ENCODE assay signal across 13 mouse cellular contexts in the genomic region with DNA sequence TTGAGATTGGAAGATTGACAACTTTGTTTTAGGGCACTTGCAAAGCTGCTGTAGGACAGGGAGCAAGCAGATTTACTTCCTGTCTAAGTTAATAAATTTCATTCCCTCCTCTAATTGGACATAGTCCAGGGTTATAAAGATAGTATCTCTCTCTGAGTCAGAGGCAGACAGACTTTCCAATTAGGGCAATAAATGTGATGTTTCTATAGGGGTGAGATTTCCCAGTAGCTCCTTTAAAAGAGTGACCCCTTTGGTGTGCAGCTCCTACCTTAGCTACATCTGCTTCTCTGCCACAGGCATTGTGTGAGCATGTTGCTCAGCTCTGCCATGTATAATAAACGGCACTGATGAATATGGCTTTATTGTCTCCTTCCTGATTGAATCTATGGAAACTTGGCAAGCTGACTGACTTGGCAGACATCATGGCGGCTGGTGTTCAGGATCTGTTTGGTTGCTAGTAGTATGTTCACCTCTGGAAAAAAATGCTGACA.
DNase-seq lines count a peak whose midpoint lies in the region; ATAC-seq lines count a peak whose summit lies in the region.
"Had no signal": no experiment of that assay in that cellular context is flagged by ENCODE, and none has a peak within 500 bp of the region (broad histone marks: within the 10 kb centered on the region; RNA-seq: fewer than 3 reads in every experiment).

No protein-coding gene starts in this region.

- H3K36me3 ChIP-seq in kidney, embryonic 14.5 days (ENCODE audit: control insufficient read depth, insufficient read depth, low read length) = no peaks in the 10 kb centered on the region
- no peaks in the 10 kb centered on the region for H3K36me3 ChIP-seq in neural tube, embryonic 14.5 days (ENCODE audit: control insufficient read depth, insufficient read depth, low read length)
- no peaks in the 10 kb centered on the region for H3K36me3 ChIP-seq in stomach, embryonic 16.5 days (ENCODE audit: control insufficient read depth, insufficient read depth, low read length)
- H3K36me3 ChIP-seq: embryonic facial prominence, embryonic 12.5 days; neural tube, embryonic 13.5 days had no signal

- no peak overlapping the region for H3K4me3 ChIP-seq in kidney, embryonic 14.5 days (ENCODE audit: low read length)
- H3K4me3 ChIP-seq in neural tube, embryonic 14.5 days (ENCODE audit: low read depth, low read length) = no peak overlapping the region
- no peak overlapping the region for H3K4me3 ChIP-seq in stomach, embryonic 16.5 days (replicated peaks; ENCODE audit: low read length)
- H3K4me3 ChIP-seq: embryonic facial prominence, embryonic 12.5 days; neural tube, embryonic 13.5 days had no signal

- no peak for DNase-seq in kidney, postnatal 14 days
- DNase-seq in neural tube, embryonic 10.5 days (ENCODE audit: extremely low spot score, low spot score) = no peak
- DNase-seq in fibroblast of lung, adult 2 months (ENCODE audit: low read depth) = peak; percentile 14
- no peak for DNase-seq in layer of hippocampus, postnatal 25 days (ENCODE audit: extremely low spot score in 1 of 2, low spot score in 1 of 2)
- DNase-seq: cerebellum, adult 9-11 months; liver, postnatal 0 days; thymus, postnatal 4 days had no signal

- no peak overlapping the region for H3K4me2 ChIP-seq in kidney, embryonic 14.5 days (replicated peaks; ENCODE audit: low read depth, low read length)
- H3K4me2 ChIP-seq in neural tube, embryonic 14.5 days (ENCODE audit: low read depth, low read length) = no peak overlapping the region
- H3K4me2 ChIP-seq in stomach, embryonic 16.5 days (ENCODE audit: low read depth, low read length) = no peak overlapping the region
- H3K4me2 ChIP-seq: embryonic facial prominence, embryonic 12.5 days; neural tube, embryonic 13.5 days had no signal

- H3K9me3 ChIP-seq in kidney, embryonic 14.5 days (ENCODE audit: control insufficient read depth, low read length) = no peaks in the 10 kb centered on the region
- no peaks in the 10 kb centered on the region for H3K9me3 ChIP-seq in neural tube, embryonic 14.5 days (ENCODE audit: control insufficient read depth, low read length)
- no peaks in the 10 kb centered on the region for H3K9me3 ChIP-seq in stomach, embryonic 16.5 days (replicated peaks; ENCODE audit: control insufficient read depth, low read length)
- H3K9me3 ChIP-seq: embryonic facial prominence, embryonic 12.5 days; neural tube, embryonic 13.5 days had no signal

- ATAC-seq in kidney, embryonic 14.5 days (ENCODE audit: low FRiP score, low TSS enrichment) = 0 out of 2 replicates have a peak, but pooled peaks have one; percentile 39
- ATAC-seq in neural tube, embryonic 14.5 days (ENCODE audit: low read depth) = peak; percentile 46; the same call in 1 of the 2 replicates
- ATAC-seq in stomach, embryonic 16.5 days (ENCODE audit: insufficient read depth, low FRiP score) = peak; percentile 53; the same call in 1 of the 2 replicates
- ATAC-seq: liver, postnatal 0 days had no signal

- WGBS in kidney, embryonic 14.5 days = 43% methylated on average over 2 of the region's 2 CpGs
- 61% methylated on average over 2 of the region's 2 CpGs for WGBS in neural tube, embryonic 14.5 days
- WGBS in stomach, embryonic 16.5 days = 54% methylated on average over 2 of the region's 2 CpGs

- no peak overlapping the region for H3K9ac ChIP-seq in kidney, embryonic 14.5 days (ENCODE audit: low read depth, low read length)
- H3K9ac ChIP-seq in neural tube, embryonic 14.5 days (replicated peaks; ENCODE audit: low read depth, low read length) = no peak overlapping the region
- H3K9ac ChIP-seq in stomach, embryonic 16.5 days (ENCODE audit: low read length) = no peak overlapping the region
- H3K9ac ChIP-seq: embryonic facial prominence, embryonic 12.5 days; liver, postnatal 0 days; neural tube, embryonic 13.5 days had no signal

- no peaks in the 10 kb centered on the region for H3K4me1 ChIP-seq in kidney, embryonic 14.5 days (ENCODE audit: control insufficient read depth, insufficient read depth, low read length)
- H3K4me1 ChIP-seq in neural tube, embryonic 14.5 days (ENCODE audit: control insufficient read depth, insufficient read depth, low read length) = no peaks in the 10 kb centered on the region
- H3K4me1 ChIP-seq in stomach, embryonic 16.5 days (ENCODE audit: control insufficient read depth, insufficient read depth, low read length) = no peaks in the 10 kb centered on the region
- H3K4me1 ChIP-seq: embryonic facial prominence, embryonic 12.5 days; neural tube, embryonic 13.5 days had no signal

- no peaks in the 10 kb centered on the region for H3K27me3 ChIP-seq in kidney, embryonic 14.5 days (ENCODE audit: control insufficient read depth, insufficient read depth, low read length)
- H3K27me3 ChIP-seq in neural tube, embryonic 14.5 days (ENCODE audit: control insufficient read depth, insufficient read depth, low read length) = no peaks in the 10 kb centered on the region
- no peaks in the 10 kb centered on the region for H3K27me3 ChIP-seq in stomach, embryonic 16.5 days (ENCODE audit: control insufficient read depth, insufficient read depth, low read length)
- H3K27me3 ChIP-seq: CH12.LX; embryonic facial prominence, embryonic 12.5 days; neural tube, embryonic 13.5 days had no signal

- no peak overlapping the region for H3K27ac ChIP-seq in kidney, embryonic 14.5 days (ENCODE audit: low read depth, low read length)
- H3K27ac ChIP-seq in neural tube, embryonic 14.5 days (ENCODE audit: low read depth, low read length) = no peak overlapping the region
- H3K27ac ChIP-seq in stomach, embryonic 16.5 days (ENCODE audit: low read length) = no peak overlapping the region
- H3K27ac ChIP-seq: embryonic facial prominence, embryonic 12.5 days; neural tube, embryonic 13.5 days had no signal
